Mouse (Mus musculus) ES-E14 (cell line): ENCODE measurements around the gene Asap2. TPM values are rescaled to one million over a fixed set of nuclear protein-coding genes. Genes with fewer than 3 reads are reported as not detected.

Experiments
- DNase-seq: peaks from one replicate; pipeline ENCODE4 v3.0.0-alpha.2; 2013; ENCODE audit warnings: low read depth, low spot score
- H3K27ac ChIP-seq: 2 replicates; pipeline ENCODE4 v1.5.1; 2012; ENCODE audit warnings: low read depth, mild to moderate bottlenecking, low read length, moderate library complexity, mixed read lengths; ENCODE audit not compliant: poor library complexity, insufficient read depth, severe bottlenecking
- H3K36me3 ChIP-seq: 2 replicates; pipeline ENCODE4 v1.6.1; 2012; ENCODE audit warnings: mild to moderate bottlenecking, low read length, moderate library complexity, mixed read lengths; ENCODE audit not compliant: control insufficient read depth, poor library complexity, insufficient read depth, severe bottlenecking
- H3K4me1 ChIP-seq, 2 experiments: fragments of 150-350 bp in 1 of 2; sonication (generic) in 1 of 2; 2 replicates each; pipeline ENCODE4 v1.6.1; 2012; ENCODE audit warnings: low read length in 2 of 2, mild to moderate bottlenecking in 1 of 2, mixed read lengths in 1 of 2; ENCODE audit not compliant: control insufficient read depth in 2 of 2, insufficient read depth in 2 of 2, poor library complexity in 1 of 2
- H3K4me3 ChIP-seq, 2 experiments: fragments of 150-350 bp in 1 of 2; sonication (generic) in 1 of 2; 2 replicates each; pipeline ENCODE4 v1.5.1; 2012; ENCODE audit warnings: low read length in 2 of 2, low read depth in 1 of 2, mild to moderate bottlenecking in 1 of 2, mixed read lengths in 1 of 2; ENCODE audit not compliant: insufficient read depth in 1 of 2, poor library complexity in 1 of 2, severe bottlenecking in 1 of 2
- H3K9ac ChIP-seq: 2 replicates; pipeline ENCODE4 v1.6.1; 2012; ENCODE audit warnings: low read depth, mild to moderate bottlenecking, low read length, mixed read lengths; ENCODE audit not compliant: poor library complexity, insufficient read depth, severe bottlenecking
- H3K9me3 ChIP-seq: fragments of 150-350 bp; sonication (generic); 2 replicates; pipeline ENCODE4 v1.6.1; 2012; ENCODE audit warnings: low read depth, mild to moderate bottlenecking, low read length; ENCODE audit not compliant: control insufficient read depth, insufficient read depth
- CHD2 ChIP-seq: IDR thresholded peaks from 2 replicates; pipeline ENCODE4 v1.6.1; 2014; ENCODE audit warnings: mild to moderate bottlenecking, low read depth, low read length, inconsistent platforms
- HCFC1 ChIP-seq: IDR thresholded peaks from 2 replicates; pipeline ENCODE4 v1.6.1; 2012; ENCODE audit warnings: low read length, inconsistent platforms, borderline replicate concordance; ENCODE audit not compliant: insufficient read depth
- MAFK ChIP-seq: IDR thresholded peaks from 2 replicates; pipeline ENCODE4 v1.6.1; 2014; ENCODE audit warnings: mild to moderate bottlenecking, low read depth, low read length, inconsistent platforms; ENCODE audit not compliant: insufficient read depth
- ZC3H11A ChIP-seq: IDR thresholded peaks from 2 replicates; pipeline ENCODE4 v1.6.1; 2012; ENCODE audit warnings: low read depth, mild to moderate bottlenecking, inconsistent platforms, low read length, borderline replicate concordance
- ZNF384 ChIP-seq: IDR thresholded peaks from 2 replicates; pipeline ENCODE4 v1.6.1; 2012; ENCODE audit warnings: low read depth, low read length, inconsistent platforms
- in situ Hi-C, 2 experiments: fragments of 600-800 bp; cut with MboI; formaldehyde crosslinking; loops; one replicate each; pipeline ENCODE4 v1.15.1; 2025; ENCODE audit warnings: low sequenced_read_pairs in 2 of 2, inconsistent platforms in 1 of 2; ENCODE audit not compliant: unreplicated experiment in 2 of 2
- total RNA-seq: library from RNA; depleted of rRNA; stranded (reverse); fragments of 300-350 nt; gene quantifications from 2 replicates; pipeline ENCODE4 v1.2.3, GENCODE M21; 2012

The Asap2 gene
- total RNA-seq, 1 experiment, result 6.8 TPM

DNA sequence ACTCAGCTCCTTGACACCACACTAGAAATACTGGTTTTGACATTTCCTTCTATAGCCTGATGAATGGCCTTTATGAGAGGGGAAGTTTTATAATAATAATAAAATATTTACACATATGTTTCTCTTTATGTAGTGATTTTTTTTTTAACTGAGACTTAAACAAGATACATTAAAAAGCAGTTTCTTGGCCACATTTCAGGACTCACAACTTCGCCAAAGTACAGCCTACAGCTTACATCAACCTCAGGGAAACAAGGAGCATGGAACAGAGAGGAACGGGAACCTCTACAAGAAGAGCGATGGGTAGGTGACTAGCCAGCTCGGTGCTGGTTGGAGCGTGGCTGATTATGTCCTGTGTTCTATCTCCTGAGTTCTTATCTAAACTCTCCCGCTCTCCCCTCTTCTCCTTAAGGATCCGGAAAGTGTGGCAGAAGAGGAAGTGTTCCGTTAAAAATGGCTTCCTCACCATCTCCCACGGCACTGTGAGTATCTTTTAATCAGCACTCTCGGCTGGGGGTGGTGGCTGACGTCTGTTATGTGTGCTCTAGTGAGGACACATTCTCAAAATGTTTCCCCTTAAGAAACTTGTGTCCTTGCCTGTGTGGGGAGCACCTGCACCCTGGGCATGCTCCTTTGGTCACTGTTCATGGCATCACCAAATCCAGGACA is 227.7 kb downstream of the Asap2 start:
- DNase-seq, result no peak
- Histone ChIP-seq H3K4me1 (no peaks in the 10 kb centered on the region), H3K36me3 (peaks cover 5% of the 10 kb centered on the region; the same call in 1 of the 2 replicates), H3K9me3 (no peaks in the 10 kb centered on the region), H3K4me3 (no peak overlapping the region), H3K9ac (no peak overlapping the region), H3K27ac (no peak overlapping the region)
- TF ChIP-seq ZNF384, result no peak
- no peak for TF ChIP-seq MAFK
- no peak for TF ChIP-seq CHD2
- in situ Hi-C loops, result no loop called here

DNA sequence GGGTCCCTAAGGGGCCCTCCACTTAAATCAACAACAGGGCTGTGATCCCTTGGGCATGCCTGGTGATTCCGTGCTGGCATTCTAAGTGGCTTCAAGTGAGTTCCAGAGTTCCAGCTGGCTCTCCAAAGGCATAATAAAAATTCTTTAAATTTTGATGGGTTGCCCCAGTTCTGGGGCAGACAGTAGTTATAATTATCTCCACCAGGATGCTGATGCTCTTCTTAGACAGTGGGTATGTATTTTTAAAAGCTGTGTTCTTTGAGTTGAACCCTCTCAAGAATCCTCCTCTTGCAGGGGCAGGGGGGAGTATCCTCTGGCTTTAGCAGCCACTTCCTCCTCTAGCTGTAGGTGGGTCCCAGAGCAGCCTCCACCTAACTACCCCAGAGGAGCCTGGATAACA is 230.3 kb downstream of the Asap2 start:
- in situ Hi-C loops, result no loop called here
- Histone ChIP-seq H3K36me3 (peaks cover 3% of the 10 kb centered on the region; the same call in 1 of the 2 replicates), H3K9ac (no peak overlapping the region), H3K9me3 (no peaks in the 10 kb centered on the region), H3K4me1 (peaks cover 0 to 2% of the 10 kb centered on the region in 2 experiments; a peak in 1 of 4 replicates), H3K4me3 (no peak overlapping the region), H3K27ac (no peak overlapping the region)
- TF ChIP-seq CHD2 (no peak), ZC3H11A (no peak), ZNF384 (no peak), HCFC1 (no peak), MAFK (no peak)
- no peak for DNase-seq

DNA sequence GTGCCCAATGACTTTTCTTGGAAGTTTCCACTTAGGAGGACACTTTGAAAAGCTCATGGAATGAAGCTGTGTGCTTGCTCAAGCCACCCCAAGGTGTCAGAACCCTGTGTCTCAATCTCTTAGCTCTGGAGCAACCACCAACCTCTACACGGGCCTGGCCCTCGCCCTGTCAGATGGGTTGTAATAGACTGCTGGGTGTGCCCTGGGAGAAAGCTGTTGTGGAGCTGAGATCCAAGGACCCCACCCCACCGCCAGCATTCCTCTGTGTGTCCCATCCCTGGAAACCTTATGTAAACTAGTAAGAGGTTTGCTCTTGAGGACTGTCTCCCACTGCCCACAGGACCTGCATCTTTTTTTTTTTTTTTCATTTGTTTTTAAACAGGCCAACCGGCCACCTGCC is 233.7 kb downstream of the Asap2 start:
- H3K9me3 ChIP-seq, result no peaks in the 10 kb centered on the region
- no peak overlapping the region for H3K27ac ChIP-seq
- no peak for DNase-seq
- TF ChIP-seq HCFC1 (no peak), ZNF384 (no peak), MAFK (no peak), ZC3H11A (no peak), CHD2 (no peak)
- H3K4me1 ChIP-seq, result peaks cover 2 to 9% of the 10 kb centered on the region in 2 experiments; a peak in 3 of 4 replicates
- in situ Hi-C loops, result no loop called here
- no peak overlapping the region for H3K4me3 ChIP-seq
- peaks cover 3% of the 10 kb centered on the region; the same call in 1 of the 2 replicates for H3K36me3 ChIP-seq
- H3K9ac ChIP-seq, result no peak overlapping the region

DNA sequence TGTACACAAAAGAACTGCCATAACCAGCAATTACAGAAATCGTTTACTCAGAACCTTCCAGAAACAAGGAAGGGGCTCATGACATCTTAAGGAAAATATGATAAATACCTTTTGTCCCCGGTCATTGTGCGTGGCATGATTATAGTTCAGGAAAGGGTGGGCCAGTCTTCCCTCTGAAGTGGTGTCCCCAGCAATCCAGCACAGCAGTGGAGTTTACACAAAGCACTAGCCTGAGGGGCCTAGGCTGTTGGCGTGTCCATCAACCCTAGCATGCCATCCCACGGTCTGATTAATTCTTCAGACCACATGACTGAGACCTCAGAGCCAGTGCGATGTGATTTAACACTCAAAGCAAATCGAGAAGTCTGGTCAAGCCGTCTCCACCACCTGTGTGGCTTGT is 235.1 kb downstream of the Asap2 start:
- H3K4me1 ChIP-seq, result peaks cover 2 to 9% of the 10 kb centered on the region in 2 experiments; a peak in 3 of 4 replicates
- H3K36me3 ChIP-seq, result no peaks in the 10 kb centered on the region; the same call in 1 of the 2 replicates
- H3K9ac ChIP-seq, result no peak overlapping the region
- TF ChIP-seq ZC3H11A (no peak), MAFK (no peak), ZNF384 (no peak), CHD2 (no peak), HCFC1 (no peak)
- H3K4me3 ChIP-seq, result no peak overlapping the region
- in situ Hi-C loops, result no loop called here
- no peaks in the 10 kb centered on the region for H3K9me3 ChIP-seq
- H3K27ac ChIP-seq, result no peak overlapping the region
- DNase-seq, result no peak

DNA sequence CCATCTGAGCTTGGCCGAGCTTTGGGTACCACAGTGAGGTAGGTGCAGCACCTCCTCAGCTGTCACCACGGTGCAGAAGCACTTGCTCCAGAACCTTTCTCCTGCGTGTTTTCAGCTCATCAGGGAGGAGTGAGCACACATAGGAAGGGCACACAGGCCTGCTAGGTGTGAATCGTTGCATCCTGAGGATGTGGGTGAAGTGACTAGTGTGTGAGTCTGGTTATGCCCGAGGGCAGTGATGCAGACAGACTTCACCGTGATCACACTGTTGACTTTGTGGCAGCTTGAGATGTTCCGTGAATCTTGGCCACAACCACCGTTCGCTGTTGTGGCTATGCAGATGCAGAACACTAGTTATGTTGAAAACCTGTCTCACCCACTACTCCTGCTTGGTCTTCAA is 236.1 kb downstream of the Asap2 start:
- in situ Hi-C loops, result no loop called here
- Histone ChIP-seq H3K36me3 (no peaks in the 10 kb centered on the region; the same call in 1 of the 2 replicates), H3K9ac (no peak overlapping the region), H3K9me3 (no peaks in the 10 kb centered on the region), H3K4me3 (no peak overlapping the region), H3K4me1 (peaks cover 2 to 9% of the 10 kb centered on the region in 2 experiments; a peak in 3 of 4 replicates), H3K27ac (no peak overlapping the region)
- no peak for DNase-seq
- TF ChIP-seq ZC3H11A, result no peak
- no peak for TF ChIP-seq MAFK
- no peak for TF ChIP-seq CHD2
- TF ChIP-seq ZNF384, result no peak
- TF ChIP-seq HCFC1, result no peak
